29 mouse cellular contexts compared by ENCODE assay signal in the genomic region with DNA sequence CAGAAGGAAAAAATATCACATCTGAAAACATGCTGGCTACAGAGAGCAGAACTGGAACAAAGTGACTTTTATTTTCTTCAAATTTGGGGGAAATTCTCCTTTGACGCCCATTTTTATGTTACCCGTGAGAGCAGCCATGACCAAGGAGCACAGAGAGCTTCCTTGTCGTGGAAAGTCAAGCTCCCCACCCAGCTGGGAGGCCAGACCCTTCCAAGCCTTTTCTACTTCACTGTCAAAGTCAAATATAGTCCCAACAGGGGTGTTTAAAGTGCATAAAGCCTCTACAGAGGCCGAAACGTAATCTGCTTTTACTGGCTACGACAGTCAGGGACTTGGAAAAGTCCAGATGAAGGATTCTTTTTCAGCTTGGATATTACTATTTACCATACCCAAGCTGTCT.
DNase-seq lines count a peak whose midpoint lies in the region; ATAC-seq lines count a peak whose summit lies in the region.
"Had no signal": no experiment of that assay in that cellular context is flagged by ENCODE, and none has a peak within 500 bp of the region (broad histone marks: within the 10 kb centered on the region; RNA-seq: fewer than 3 reads in every experiment).

No protein-coding gene starts in this region.

- WGBS in heart, embryonic 10.5 days: 77% methylated on average over 6 of the region's 6 CpGs
- WGBS in limb, embryonic 12.5 days: 46% methylated on average over 6 of the region's 6 CpGs

- H3K4me1 ChIP-seq in heart, embryonic 10.5 days: peaks cover 10% of the 10 kb centered on the region
- peaks cover 38% of the 10 kb centered on the region for H3K4me1 ChIP-seq in limb, embryonic 12.5 days (replicated peaks)
- H3K4me1 ChIP-seq: forebrain, embryonic 12.5 days; megakaryocyte, embryonic 14.5 days; stomach, embryonic 15.5 days had no signal

- no peaks in the 10 kb centered on the region for H3K9me3 ChIP-seq in heart, embryonic 10.5 days
- H3K9me3 ChIP-seq in limb, embryonic 12.5 days: no peaks in the 10 kb centered on the region
- H3K9me3 ChIP-seq: forebrain, embryonic 12.5 days; kidney, embryonic 15.5 days; liver, embryonic 15.5 days; lung, embryonic 15.5 days; megakaryocyte, embryonic 14.5 days; midbrain, embryonic 12.5 days; neural tube, embryonic 12.5 days; stomach, embryonic 15.5 days had no signal

- no peak for ATAC-seq in limb, embryonic 12.5 days (ENCODE audit: insufficient number of reproducible peaks, insufficient read depth, low FRiP score, low TSS enrichment, low read depth)
- ATAC-seq: CD4-positive, CD25-positive, alpha-beta regulatory T cell, adult 4 months; hindbrain, embryonic 16.5 days had no signal

- no peak overlapping the region for H3K4me2 ChIP-seq in limb, embryonic 12.5 days
- H3K4me2 ChIP-seq: forebrain, embryonic 12.5 days; kidney, embryonic 15.5 days; liver, embryonic 15.5 days; lung, embryonic 15.5 days; midbrain, embryonic 12.5 days; neural tube, embryonic 12.5 days; stomach, embryonic 15.5 days had no signal

- no peaks in the 10 kb centered on the region for H3K36me3 ChIP-seq in heart, embryonic 10.5 days
- no peaks in the 10 kb centered on the region for H3K36me3 ChIP-seq in limb, embryonic 12.5 days
- H3K36me3 ChIP-seq: forebrain, embryonic 12.5 days; kidney, embryonic 15.5 days; liver, embryonic 15.5 days; lung, embryonic 15.5 days; midbrain, embryonic 12.5 days; neural tube, embryonic 12.5 days; stomach, embryonic 15.5 days had no signal

- H3K27ac ChIP-seq in heart, embryonic 10.5 days: no peak overlapping the region
- peak overlapping the region; percentile 60 for H3K27ac ChIP-seq in limb, embryonic 12.5 days
- H3K27ac ChIP-seq: forebrain, embryonic 12.5 days; heart, adult 2 months; kidney, embryonic 15.5 days; left cerebral cortex, adult 2 months; liver, embryonic 15.5 days; lung, embryonic 15.5 days; midbrain, embryonic 12.5 days; neural tube, embryonic 12.5 days; stomach, embryonic 15.5 days had no signal

- intact Hi-C loops in gastrocnemius, postnatal 36 days (cut with DNase I): no loop called here
- intact Hi-C loops in heart, postnatal 36 days (cut with DNase I): no loop called here

- peak; percentile 45 for DNase-seq in gastrocnemius, adult 18-20 months (ENCODE audit: low spot score)
- DNase-seq in gastrocnemius, postnatal 36 days: no peak
- DNase-seq in heart, embryonic 10.5 days (ENCODE audit: low spot score): peak; percentile 52
- no peak for DNase-seq in heart, postnatal 36 days
- DNase-seq in spleen, adult 12 weeks (ENCODE audit: low spot score): no peak
- DNase-seq in spleen, postnatal 36 days (ENCODE audit: low spot score in 2 of 2): no peak
- DNase-seq: adrenal gland, postnatal 25 days; cerebellum, adult 18-20 months; cerebellum, postnatal 10 days; heart, adult 2 months; heart, postnatal 14 days; kidney, adult 18-20 months; kidney, postnatal 25 days; lung, postnatal 4 days; right cerebral cortex, postnatal 4 days had no signal

- no peaks in the 10 kb centered on the region for H3K27me3 ChIP-seq in heart, embryonic 10.5 days (ENCODE audit: insufficient read depth, poor library complexity, severe bottlenecking)
- H3K27me3 ChIP-seq in limb, embryonic 12.5 days: no peaks in the 10 kb centered on the region
- H3K27me3 ChIP-seq: forebrain, embryonic 12.5 days; kidney, embryonic 15.5 days; liver, embryonic 15.5 days; lung, embryonic 15.5 days; midbrain, embryonic 12.5 days; neural tube, embryonic 12.5 days; stomach, embryonic 15.5 days had no signal

- H3K9ac ChIP-seq in limb, embryonic 12.5 days (replicated peaks): no peak overlapping the region
- H3K9ac ChIP-seq: forebrain, embryonic 12.5 days; kidney, embryonic 15.5 days; liver, embryonic 15.5 days; lung, embryonic 15.5 days; midbrain, embryonic 12.5 days; neural tube, embryonic 12.5 days; stomach, embryonic 15.5 days had no signal

- H3K4me3 ChIP-seq in heart, embryonic 10.5 days: no peak overlapping the region
- no peak overlapping the region for H3K4me3 ChIP-seq in limb, embryonic 12.5 days (replicated peaks)
- H3K4me3 ChIP-seq: erythroblast, embryonic 14.5 days; forebrain, embryonic 12.5 days; heart, adult 2 months; kidney, embryonic 15.5 days; left cerebral cortex, adult 2 months; liver, embryonic 15.5 days; lung, embryonic 15.5 days; megakaryocyte, embryonic 14.5 days; midbrain, embryonic 12.5 days; myocyte; neural tube, embryonic 12.5 days; stomach, embryonic 15.5 days had no signal

Comparison
In these comparisons a context has a peak if more than half of its experiments do, and no peak if none do; other contexts are left out.
1. DNase-seq: peak in gastrocnemius, adult 18-20 months (single experiment) and heart, embryonic 10.5 days (single experiment); none in gastrocnemius, postnatal 36 days (0 of 2), heart, postnatal 36 days (0 of 2), spleen, adult 12 weeks (single experiment) and spleen, postnatal 36 days (0 of 2).